Mouse (Mus musculus): Measurements from ENCODE around the gene Dph6. TPM values are rescaled to one million over a fixed set of nuclear protein-coding genes. Genes with fewer than 3 reads are reported as not detected.

Dph6 gene
- total RNA-seq, 1 experiment from 2014 or later: 4.2 TPM

DNA sequence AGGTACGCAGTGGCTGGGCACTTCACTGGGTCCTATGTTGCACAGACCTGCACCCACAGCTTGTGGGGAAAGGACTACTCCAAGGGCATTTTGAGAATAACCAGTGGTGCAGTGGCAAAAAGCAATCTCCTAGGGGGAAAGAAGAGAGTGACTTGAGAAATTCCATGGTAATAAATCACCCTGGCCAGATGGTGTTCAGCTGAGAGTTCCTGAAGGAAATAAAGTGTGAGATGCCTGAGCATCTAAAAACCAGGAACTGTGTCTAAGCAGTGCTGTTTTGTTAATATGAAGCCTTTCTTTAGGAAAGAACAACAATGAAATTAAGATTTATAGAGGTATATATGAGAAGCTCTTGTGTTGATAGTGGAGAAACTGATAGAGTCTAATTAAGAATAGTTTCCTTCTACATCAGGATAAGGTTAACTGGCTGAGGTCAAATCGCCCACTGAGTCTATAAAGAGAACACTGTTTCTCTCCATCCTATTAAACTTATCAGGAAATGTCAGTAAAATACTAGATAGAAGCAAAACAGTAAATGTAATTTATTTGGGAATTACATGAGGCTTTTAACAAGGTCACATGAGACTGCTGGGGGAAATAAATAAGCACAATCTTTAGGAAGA, 111.7 kb downstream of the Dph6 start:
- no peak for ATAC-seq (replicated peaks; ENCODE audit: insufficient number of reproducible peaks, low FRiP score, low TSS enrichment, poor library complexity, severe bottlenecking)

DNA sequence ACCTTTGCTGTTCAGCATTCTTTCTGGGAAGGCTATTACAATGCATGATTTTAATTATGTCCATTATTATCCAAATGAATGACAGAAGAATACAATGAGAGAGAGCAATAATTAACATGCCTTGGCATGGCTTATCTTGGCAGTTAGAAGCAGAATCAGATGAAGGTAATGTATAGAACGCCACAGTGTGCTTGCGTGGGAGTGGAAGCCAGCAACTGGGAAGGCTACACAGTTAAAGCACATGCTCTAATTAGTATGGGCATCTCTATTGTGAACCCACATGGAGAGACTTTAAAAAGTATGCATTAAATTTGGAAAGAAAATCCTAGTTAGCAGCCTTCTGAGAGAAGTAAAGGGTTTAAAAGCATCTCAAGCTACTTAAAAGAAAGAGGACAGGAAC, 112.4 kb downstream of the Dph6 start:
- ATAC-seq (replicated peaks; ENCODE audit: insufficient number of reproducible peaks, low FRiP score, low TSS enrichment, poor library complexity, severe bottlenecking): no peak

DNA sequence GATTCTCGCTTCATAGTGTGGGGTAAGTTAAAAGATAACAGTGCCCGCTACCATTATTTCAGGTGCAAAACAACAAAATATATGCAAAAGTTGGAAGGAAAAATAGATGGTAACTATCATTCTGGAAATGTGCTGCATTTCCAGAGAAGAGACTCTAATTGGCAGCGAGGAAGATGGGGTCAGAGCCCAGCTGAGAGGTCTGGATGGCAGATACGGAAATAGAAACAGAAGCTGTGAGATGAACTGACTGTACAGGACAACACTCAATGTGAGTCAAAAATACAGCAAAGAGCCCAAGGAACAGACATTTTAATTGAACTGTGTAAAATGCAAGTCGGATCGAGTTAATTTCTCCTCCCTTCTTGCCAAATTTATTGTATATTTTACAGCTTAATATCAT, 114.3 kb downstream of the Dph6 start:
- no peak for ATAC-seq (replicated peaks; ENCODE audit: insufficient number of reproducible peaks, low FRiP score, low TSS enrichment, poor library complexity, severe bottlenecking)

DNA sequence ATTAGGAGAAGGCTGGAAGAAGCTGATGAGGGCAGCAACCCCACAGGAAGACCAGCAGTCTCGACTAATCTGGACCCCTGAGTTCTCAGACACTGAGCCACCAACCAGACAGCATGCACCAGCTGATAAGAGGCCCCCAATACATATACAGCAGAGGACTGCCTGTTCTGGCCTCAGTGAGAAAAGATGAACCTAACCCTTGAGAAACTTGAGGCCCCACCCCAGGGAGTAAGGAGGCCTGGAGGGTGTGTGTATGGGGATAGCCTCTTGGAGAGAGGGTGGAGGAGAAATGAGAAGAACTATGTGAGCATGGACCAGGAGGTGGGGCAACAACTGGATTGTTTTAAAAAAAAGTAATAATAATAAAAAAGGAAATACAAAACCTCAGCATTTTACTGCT, 118.7 kb downstream of the Dph6 start:
- ATAC-seq (replicated peaks; ENCODE audit: insufficient number of reproducible peaks, low FRiP score, low TSS enrichment, poor library complexity, severe bottlenecking): no peak

DNA sequence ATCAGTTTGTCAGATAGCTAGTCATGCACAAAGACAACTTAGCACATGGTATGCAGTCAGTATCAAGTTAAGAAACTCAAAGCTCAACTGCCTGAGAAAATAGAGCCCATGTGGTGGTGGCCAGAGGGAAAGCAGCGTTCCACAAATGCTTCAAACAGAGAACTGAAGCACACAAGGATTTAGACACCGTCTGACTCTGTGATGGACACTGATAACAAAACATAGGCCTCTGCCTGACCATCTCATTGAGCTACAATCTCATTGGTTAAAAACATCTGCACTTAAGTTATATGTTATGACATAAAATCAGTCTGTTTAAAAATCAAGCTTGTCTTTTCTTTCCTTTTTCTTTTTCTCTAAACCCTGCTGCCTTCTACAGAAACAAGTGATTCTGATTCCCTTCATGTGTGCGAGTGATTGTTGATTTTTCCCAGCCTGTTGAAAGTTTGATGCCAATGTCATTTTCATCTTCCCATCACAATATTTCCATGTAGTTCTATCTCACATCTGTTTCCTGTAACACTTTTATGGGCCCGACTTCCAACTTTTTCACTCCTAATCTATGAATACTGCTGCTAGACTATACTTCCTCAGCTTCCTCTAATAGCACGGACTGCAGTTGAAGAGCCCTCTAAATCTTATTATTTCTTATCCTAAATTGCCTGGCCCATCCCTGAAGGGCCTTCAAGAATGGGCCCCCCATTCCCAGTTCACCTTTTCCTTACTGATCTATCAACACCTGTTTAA, 123.6 kb downstream of the Dph6 start:
- no peak for ATAC-seq (replicated peaks; ENCODE audit: insufficient number of reproducible peaks, low FRiP score, low TSS enrichment, poor library complexity, severe bottlenecking)

DNA sequence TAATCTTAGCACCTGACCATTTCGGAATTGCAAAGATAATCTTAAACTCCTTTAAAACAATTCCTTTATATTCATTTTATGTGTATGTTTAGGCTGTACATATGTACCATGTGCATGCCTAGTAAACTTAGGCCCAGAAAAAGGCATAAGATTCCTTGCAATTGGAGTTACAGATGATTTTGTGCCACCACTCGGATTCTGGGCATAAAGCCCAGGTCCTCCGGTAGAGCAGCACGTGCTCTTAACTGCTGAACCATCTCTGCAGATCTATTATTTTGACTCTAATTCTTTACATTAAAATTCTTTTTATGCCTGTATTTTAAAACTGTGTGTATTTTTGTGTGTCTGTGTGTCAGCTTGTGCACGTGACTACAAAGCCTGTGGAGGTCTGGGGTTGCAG, 134.3 kb downstream of the Dph6 start:
- ATAC-seq (replicated peaks; ENCODE audit: insufficient number of reproducible peaks, low FRiP score, low TSS enrichment, poor library complexity, severe bottlenecking): no peak

DNA sequence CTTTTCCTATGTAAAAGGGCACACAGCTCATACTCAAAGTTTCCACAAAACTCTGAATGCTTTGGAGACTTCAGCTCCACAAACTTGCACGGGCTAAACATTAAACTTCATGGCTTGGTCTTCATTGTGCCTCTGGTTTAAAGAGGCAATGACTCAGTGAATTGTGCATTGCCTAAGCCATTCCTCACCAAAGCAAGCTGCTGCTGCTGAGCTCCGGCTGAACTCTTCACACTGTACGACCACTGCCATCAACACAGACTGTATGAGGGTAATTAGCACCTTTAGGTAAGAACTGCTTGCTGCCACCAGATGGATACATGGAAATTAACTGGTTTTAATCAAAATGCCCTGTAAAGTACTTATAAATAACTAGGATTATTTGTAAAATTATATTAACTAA, 134.9 kb downstream of the Dph6 start:
- no peak for ATAC-seq (replicated peaks; ENCODE audit: insufficient number of reproducible peaks, low FRiP score, low TSS enrichment, poor library complexity, severe bottlenecking)

DNA sequence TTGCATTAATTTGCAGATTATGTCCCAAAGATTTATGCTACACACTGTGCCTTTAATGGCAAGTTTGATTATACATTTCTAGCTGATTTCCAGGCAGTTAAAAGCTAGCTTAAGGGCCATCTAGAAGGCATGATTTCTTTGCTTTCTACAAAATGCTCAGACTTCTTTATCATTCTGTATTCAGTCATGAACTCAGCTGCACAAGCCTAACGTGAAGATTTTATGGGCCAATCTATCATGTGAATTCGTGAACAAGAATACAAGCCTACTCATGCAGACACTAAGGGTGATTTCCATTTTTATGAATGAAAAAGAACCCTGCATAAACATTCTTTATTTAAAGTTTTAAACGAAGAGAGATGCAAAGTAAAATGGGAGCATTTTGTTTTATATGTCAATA, 162.4 kb downstream of the Dph6 start:
- ATAC-seq (replicated peaks; ENCODE audit: insufficient number of reproducible peaks, low FRiP score, low TSS enrichment, poor library complexity, severe bottlenecking): no peak

DNA sequence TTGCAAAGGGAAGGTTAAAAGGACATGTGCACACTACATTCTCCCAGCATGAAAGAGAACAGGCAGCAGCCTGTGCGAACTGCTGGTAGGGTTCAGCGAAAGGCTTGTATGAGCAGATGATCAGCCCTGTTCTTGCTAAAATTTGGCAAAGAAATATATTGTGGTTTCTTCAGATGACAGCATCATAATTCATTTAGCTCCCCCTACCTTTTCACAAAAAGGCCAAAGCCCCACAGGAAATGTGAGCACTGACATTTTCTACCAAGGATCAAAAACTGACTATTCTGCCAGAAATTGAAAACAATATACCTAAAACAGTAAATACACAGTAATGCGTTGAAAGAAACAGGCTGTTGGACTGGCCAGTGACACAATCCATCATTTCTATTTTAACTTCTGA, 162.9 kb downstream of the Dph6 start:
- ATAC-seq (replicated peaks; ENCODE audit: insufficient number of reproducible peaks, low FRiP score, low TSS enrichment, poor library complexity, severe bottlenecking): no peak

DNA sequence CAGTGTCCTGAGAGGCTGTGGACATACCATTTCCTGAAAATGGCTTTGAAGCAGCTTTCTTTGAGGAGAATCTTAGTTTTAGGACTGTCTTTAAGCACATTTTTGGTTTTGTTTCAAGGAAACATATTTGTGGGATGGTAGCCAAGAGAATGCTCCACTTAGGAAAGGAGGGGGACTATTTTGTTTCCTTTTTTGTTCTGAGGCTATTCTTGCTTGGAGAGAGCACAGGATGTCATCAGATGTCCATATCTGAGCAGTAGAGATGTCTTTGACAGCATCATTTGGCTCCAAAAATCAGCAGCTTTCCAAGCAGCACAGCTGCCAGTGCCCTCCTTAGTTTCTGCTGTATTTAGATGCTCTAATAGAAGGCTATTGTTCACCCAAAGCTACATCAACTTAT, 167.8 kb downstream of the Dph6 start:
- no peak for ATAC-seq (replicated peaks; ENCODE audit: insufficient number of reproducible peaks, low FRiP score, low TSS enrichment, poor library complexity, severe bottlenecking)

Measured in monocyte, adult 5-6 weeks (primary cell).